Mouse (Mus musculus) urinary bladder, postnatal 10 days (tissue): Measurements from ENCODE around the gene Cyp2c23.

Experiments
- DNase-seq: peaks from one replicate; pipeline ENCODE4 v3.0.0; 2022; ENCODE audit warnings: low spot score

The Cyp2c23 gene

DNA sequence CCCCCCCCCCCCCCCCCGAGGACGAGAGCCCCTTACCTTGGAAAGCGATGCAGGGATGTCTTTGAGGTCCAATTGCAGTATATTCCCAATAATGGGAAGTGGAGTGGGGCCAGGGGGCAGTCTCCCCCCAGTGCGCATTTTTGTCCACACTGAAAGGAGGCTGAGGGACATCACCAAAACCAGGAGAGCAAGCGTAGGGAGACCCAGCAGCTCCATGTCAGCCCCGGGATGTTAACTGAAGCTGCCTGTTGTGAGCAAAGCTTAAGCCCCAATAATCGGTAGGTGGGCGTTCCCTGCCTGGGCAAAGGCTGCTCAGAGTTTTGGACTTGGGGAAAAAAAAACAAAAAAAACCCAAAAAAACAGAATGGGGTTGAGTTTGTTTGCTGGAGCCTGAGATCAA, at the start of gene Cyp2c23:
Gene Cyp2c23, minus strand, starts transcription at position 237 of the 400 bp plus-strand sequence.
- no peak for DNase-seq

DNA sequence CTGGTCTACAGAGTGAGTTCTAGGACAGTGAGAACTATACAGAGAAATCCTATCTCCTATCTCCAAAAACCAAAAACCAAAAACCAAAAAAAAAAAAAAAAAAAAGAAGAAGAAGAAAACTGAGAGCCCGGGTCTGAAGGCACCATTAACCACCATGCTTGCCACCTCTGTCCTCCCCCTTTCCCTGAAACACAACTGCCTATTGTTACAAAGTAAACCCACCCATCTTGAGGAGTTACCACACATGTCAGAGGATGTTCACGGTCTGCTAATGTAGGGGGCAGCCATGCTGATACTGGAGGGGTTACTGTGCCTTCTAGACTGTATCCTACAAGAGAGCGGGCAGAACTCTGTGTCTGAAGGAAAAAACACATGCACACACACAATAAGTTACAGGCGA, 48.0 kb upstream of the Cyp2c23 start:
- DNase-seq, result no peak

- DNase-seq, result no peak
These were observed 47.4 kb upstream of the Cyp2c23 start for GRCm38 (mm10) chr19:44076457-44076856.

- DNase-seq, result no peak
These were observed 46.0 kb upstream of the Cyp2c23 start for GRCm38 (mm10) chr19:44074986-44075385.

- DNase-seq, result no peak
These were observed 42.2 kb upstream of the Cyp2c23 start for GRCm38 (mm10) chr19:44071166-44071565.

DNA sequence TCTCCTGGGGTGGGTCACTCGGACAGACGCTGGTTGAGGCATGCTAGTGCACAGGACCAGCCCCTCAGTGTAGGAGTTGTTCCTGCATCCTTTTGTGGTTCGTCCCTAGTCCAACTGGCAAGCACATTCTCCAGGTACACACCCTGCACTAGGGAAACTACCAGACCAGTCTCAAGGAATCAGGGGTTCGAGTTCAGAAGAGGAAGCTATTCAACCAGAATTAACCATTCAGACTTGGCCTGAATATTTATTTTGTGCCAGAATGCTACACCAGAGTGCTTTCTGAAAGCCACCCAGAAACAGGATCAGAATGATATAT, 40.9 kb upstream of the Cyp2c23 start:
- no peak for DNase-seq

DNA sequence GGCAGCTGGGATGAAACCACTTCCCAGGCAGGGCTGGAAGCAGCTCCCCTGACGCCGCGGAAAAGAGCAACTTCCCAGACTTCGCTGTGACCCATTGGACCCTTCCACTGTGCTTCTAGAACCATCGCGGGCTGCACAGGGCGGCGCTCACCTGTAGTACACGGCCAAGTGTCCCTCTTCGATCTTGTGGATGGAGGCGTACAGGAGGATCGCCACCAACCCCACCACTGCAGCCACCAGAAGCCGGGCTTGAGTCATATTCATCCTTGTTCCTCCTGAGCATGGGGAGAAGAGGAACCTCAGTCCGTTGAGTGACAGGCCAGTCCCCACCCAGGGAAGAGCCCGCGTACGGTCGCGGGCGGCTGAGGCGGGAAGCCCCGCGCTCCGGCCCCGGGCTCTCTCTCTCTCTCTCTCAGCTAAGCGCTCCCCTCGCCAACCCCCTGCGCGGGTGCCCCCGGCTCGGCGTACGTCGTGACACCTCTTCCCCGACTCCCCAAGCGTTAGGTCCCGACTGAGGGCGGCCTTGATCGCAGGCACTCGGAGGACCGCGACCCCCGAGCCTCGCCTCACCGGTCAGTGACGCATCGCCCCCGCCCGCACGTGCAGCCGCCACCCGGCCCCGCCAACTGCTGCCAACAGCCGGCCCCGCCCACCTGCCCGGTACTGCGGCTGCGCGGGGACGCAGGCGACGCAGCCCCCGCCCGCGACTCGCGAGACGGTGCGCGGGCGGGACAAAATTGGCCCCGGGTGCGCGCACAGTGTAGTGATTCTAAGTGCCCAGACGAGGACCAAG, 40.3 kb upstream of the Cyp2c23 start, which contains the start of gene Erlin1:
Gene Erlin1, minus strand, starts transcription at position 665 of the 793 bp plus-strand sequence.
- peak; percentile 56 for DNase-seq

GRCm38 (mm10) chr19:44068232-44068631, 39.2 kb upstream of the Cyp2c23 start:
- no peak for DNase-seq

GRCm38 (mm10) chr19:44067323-44068049, 38.5 kb upstream of the Cyp2c23 start:
- no peak for DNase-seq

- no peak for DNase-seq
These were observed 35.7 kb upstream of the Cyp2c23 start for GRCm38 (mm10) chr19:44064734-44065133.

DNA sequence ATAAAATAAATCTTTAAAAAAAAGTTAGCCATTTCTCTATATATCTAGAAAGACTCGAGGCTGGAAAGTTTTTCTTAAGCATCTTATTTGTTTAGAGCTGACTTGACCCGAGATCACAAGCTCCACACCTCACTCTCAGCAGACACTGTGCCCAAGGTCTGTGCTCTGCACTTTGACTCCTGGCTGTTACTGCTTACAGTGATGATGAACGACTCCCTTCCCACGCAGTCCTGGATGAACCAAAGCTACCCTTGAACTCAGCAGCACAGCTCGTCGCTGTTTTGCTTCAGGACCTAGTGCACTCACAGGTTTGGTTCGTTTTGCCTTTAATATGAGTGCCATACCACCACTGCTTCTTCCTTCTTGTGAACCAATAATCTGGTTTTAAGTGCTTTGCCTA, 34.8 kb upstream of the Cyp2c23 start:
- DNase-seq, result no peak

- DNase-seq, result no peak
These were observed 31.2 kb upstream of the Cyp2c23 start for GRCm38 (mm10) chr19:44060226-44060625.

- no peak for DNase-seq
These were observed 26.3 kb upstream of the Cyp2c23 start for GRCm38 (mm10) chr19:44055173-44055826.

DNA sequence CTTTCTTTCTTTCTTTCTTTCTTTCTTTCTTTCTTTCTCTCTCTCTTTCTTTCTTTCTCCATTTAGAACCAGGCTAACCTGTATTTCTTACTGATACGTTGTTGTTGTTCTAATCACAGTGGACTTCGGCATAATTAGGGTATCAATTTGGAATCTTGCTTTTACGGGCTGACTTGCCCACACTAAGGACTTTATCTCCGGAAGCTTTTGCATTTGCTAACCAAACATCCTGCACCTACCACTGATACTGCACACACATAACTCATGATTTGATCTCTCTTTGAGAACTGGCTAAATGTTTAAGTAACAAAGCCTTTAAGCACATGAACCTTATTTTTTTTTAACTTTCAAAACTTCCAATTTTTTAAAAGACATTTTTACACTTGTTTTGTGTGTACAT, 21.4 kb upstream of the Cyp2c23 start:
- no peak for DNase-seq

GRCm38 (mm10) chr19:44049282-44049681, 20.3 kb upstream of the Cyp2c23 start:
- DNase-seq, result no peak

- no peak for DNase-seq
These were observed 16.8 kb upstream of the Cyp2c23 start for GRCm38 (mm10) chr19:44045847-44046246.

GRCm38 (mm10) chr19:44042121-44042520, 13.1 kb upstream of the Cyp2c23 start:
- no peak for DNase-seq

DNA sequence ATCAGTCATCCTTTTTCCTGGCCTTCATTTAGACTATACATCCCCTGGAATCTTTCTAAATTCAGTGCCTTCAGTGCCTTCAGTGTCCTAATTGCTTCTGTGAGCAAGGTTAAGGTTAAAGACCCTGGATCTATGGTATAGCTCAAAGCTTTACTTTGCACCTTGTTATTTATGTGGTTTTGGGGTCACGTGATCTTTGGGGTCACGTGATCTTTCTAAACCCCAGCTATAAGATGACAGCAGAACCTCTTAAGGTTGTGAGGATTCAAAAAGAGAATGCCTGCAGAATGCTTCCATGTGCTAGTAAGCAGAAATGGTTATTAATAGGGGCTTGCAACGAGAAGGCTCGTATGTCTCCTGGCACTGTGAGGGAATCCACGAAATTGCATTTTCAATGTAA, 4.4 kb upstream of the Cyp2c23 start:
- no peak for DNase-seq

DNA sequence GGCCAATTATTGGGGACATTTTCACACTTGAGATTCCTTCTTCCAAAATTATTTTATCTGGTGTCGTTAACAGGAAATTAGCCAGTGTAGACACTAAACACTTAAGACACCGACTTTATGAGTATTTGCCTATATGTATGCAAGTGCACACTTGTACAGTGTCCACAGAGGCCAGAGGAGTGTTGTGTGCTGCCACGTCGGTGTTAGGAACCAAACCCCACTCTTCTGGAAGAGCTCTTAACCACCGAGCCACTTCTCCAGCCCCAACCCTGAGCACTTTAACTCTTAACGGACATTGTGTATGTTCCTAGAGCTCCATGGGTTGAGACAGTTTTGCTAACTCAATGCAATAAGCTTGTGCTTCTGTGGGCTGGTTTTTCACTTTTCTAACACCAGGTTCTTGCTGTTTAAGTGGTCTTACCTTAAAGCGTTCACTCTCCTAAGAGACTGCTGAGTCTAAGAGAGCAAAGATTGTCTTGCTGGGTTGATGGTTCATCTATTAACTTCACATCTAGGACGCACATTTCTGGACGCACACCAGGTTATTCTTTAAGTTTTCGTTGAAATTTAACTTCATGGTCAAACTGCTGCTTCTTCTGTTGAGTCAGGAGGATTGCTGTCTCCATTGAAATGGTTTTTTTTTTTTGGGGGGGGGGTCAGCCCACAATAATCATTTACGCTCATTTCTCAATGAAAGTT, 3.2 kb upstream of the Cyp2c23 start:
- no peak for DNase-seq

- DNase-seq, result no peak
These were observed 1.0 kb upstream of the Cyp2c23 start for GRCm38 (mm10) chr19:44030024-44030423.

GRCm38 (mm10) chr19:44026956-44027530, 2.0 kb downstream of the Cyp2c23 start:
- DNase-seq, result no peak
